Mouse (Mus musculus): Measurements from ENCODE around the gene Spindoc. TPM values are rescaled to one million over a fixed set of nuclear protein-coding genes. Genes with fewer than 3 reads are reported as not detected.
A peak's percentile ranks its signal among the peaks of the same experiment; 100 is the strongest.

Gene Spindoc
- 37.8 and 44.1 TPM in 2 replicates for polyA plus RNA-seq (2016; fragmentation: Nextera tagmentation; extraction: Ambion mirVana)

- Histone ChIP-seq H3K9me3 (replicated peaks) (peaks cover 3% of the 10 kb centered on the region; the same call in 1 of the 2 replicates), H3K36me3 (peaks cover 6% of the 10 kb centered on the region), H3K27me3 (no peaks in the 10 kb centered on the region), H3K4me3 (peak within 1 kb of the TSS; percentile 87), H3K9ac (peak within 1 kb of the TSS; percentile 95), H3K4me1 (peaks cover 42% of the 10 kb centered on the region), H3K4me2 (replicated peaks) (peak within 1 kb of the TSS; percentile 78), H3K27ac (peak within 1 kb of the TSS; percentile 94)
- ATAC-seq (ENCODE audit: low FRiP score) = peak; percentile 98
- WGBS = 1% methylated on average over 33 of the region's 52 CpGs
Observed at GRCm38 (mm10) chr19:7382903-7383865, at the start of gene Spindoc. Gene Spindoc (minus strand): TSS chr19:7382994.

GRCm38 (mm10) chr19:7425398-7425775 lies 42.6 kb upstream of the Spindoc start:
- no peak overlapping the region for H3K9ac ChIP-seq
- no peaks in the 10 kb centered on the region for H3K9me3 ChIP-seq (replicated peaks)
- no peak overlapping the region for H3K4me3 ChIP-seq
- WGBS = 48% methylated on average over 3 of the region's 3 CpGs
- H3K27me3 ChIP-seq = no peaks in the 10 kb centered on the region
- no peak for ATAC-seq (ENCODE audit: low FRiP score)
- peaks cover 84% of the 10 kb centered on the region for H3K36me3 ChIP-seq
- H3K27ac ChIP-seq = no peak overlapping the region
- H3K4me2 ChIP-seq (replicated peaks) = no peak overlapping the region
- H3K4me1 ChIP-seq = peaks cover 43% of the 10 kb centered on the region

GRCm38 (mm10) chr19:7424590-7425397 lies 42.0 kb upstream of the Spindoc start:
- Histone ChIP-seq H3K4me1 (peaks cover 49% of the 10 kb centered on the region), H3K4me3 (no peak overlapping the region), H3K9ac (peak overlapping the region; percentile 10; the same call in 1 of the 2 replicates), H3K36me3 (peaks cover 88% of the 10 kb centered on the region), H3K4me2 (replicated peaks) (0 out of 2 replicates have a peak overlapping the region, but pooled peaks have one; percentile 76), H3K27ac (peak overlapping the region; percentile 93), H3K9me3 (replicated peaks) (no peaks in the 10 kb centered on the region), H3K27me3 (no peaks in the 10 kb centered on the region)
- WGBS = 68% methylated on average over 8 of the region's 8 CpGs
- ATAC-seq (ENCODE audit: low FRiP score) = no peak

DNA sequence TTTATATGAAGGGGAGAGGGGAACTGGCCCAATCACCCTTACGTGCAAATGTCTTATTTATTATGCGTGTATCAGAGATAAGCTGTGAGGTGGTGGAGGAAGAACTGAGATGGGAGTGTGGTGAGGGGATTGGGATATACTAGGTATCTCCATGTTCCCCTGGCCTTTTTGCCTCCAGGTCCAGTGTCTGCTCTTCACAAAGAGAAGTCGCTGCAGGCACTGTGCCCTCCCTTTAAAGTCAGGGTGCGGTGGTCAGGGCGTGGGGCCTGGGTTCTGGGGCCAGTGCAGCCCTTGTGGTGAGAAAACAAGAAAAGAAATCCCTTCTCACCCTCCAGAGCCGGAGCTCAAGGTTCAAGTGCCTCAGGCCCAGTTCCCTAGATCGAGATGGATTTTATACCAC lies 41.3 kb upstream of the Spindoc start:
- ATAC-seq (ENCODE audit: low FRiP score) = no peak
- Histone ChIP-seq H3K27ac (peak overlapping the region; percentile 93), H3K36me3 (peaks cover 83% of the 10 kb centered on the region)

DNA sequence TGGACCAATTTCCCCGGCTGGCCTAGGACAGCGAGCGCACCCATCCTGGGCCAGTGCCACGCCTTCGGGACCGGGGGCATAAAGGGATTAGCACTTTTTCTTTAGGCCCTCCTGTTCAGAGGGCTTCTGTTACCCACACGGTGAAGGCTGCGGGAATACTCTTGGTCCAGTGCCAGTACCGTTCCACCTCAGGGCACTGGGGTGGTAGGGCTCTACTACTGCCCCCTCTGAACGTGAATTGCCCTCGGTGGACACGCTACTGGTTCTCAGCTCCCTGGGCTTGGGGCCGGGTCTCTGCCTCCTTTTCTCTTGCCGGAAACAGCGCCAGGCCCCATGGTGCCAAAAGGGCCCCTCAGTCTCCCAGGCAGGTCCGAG lies 40.8 kb upstream of the Spindoc start:
- peak overlapping the region; percentile 76 for H3K4me2 ChIP-seq (replicated peaks)
- peak overlapping the region; percentile 93 for H3K27ac ChIP-seq
- WGBS = 27% methylated on average over 16 of the region's 16 CpGs
- no peaks in the 10 kb centered on the region for H3K9me3 ChIP-seq (replicated peaks)
- H3K4me3 ChIP-seq = peak overlapping the region; percentile 89
- no peaks in the 10 kb centered on the region for H3K27me3 ChIP-seq
- ATAC-seq (ENCODE audit: low FRiP score) = peak; percentile 39
- H3K4me1 ChIP-seq = peaks cover 58% of the 10 kb centered on the region
- peak overlapping the region; percentile 80 for H3K9ac ChIP-seq
- peaks cover 80% of the 10 kb centered on the region for H3K36me3 ChIP-seq

More for the DNA sequence above, 41.3 kb upstream of the Spindoc start:
- peaks cover 56% of the 10 kb centered on the region for H3K4me1 ChIP-seq
- WGBS = 62% methylated on average over 7 of the region's 7 CpGs
- peak overlapping the region; percentile 53; the same call in 1 of the 2 replicates for H3K9ac ChIP-seq
- peak overlapping the region; percentile 89 for H3K4me3 ChIP-seq
- H3K4me2 ChIP-seq (replicated peaks) = peak overlapping the region; percentile 76
- H3K27me3 ChIP-seq = no peaks in the 10 kb centered on the region
- H3K9me3 ChIP-seq (replicated peaks) = no peaks in the 10 kb centered on the region

- Histone ChIP-seq H3K27me3 (no peaks in the 10 kb centered on the region), H3K4me2 (replicated peaks) (peak overlapping the region; percentile 76), H3K4me3 (peak overlapping the region; percentile 89), H3K9ac (peak overlapping the region; percentile 80), H3K27ac (peak overlapping the region; percentile 93), H3K4me1 (peaks cover 58% of the 10 kb centered on the region), H3K9me3 (replicated peaks) (no peaks in the 10 kb centered on the region), H3K36me3 (peaks cover 75% of the 10 kb centered on the region)
- WGBS = 17% methylated on average over 51 of the region's 51 CpGs
- ATAC-seq (ENCODE audit: low FRiP score) = peak; percentile 49
Observed at GRCm38 (mm10) chr19:7423028-7423655, 40.3 kb upstream of the Spindoc start.

DNA sequence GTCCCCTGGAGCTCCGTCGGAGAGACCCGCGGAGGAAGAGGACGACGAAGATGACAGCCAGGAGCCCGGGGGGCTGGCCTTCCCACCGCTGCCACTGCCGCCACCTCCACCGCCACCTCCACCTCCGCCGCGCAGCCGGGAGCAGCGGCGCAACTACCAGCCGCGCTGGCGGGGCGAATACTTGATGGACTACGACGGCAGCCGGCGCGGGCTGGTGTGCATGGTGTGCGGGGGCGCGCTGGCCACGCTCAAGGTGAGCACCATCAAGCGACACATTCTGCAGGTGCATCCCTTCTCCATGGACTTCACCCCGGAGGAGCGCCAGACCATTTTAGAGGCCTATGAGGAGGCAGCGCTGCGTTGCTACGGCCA lies 39.8 kb upstream of the Spindoc start:
- ATAC-seq (ENCODE audit: low FRiP score) = 0 out of 2 replicates have a peak, but pooled peaks have one; percentile 0
- no peaks in the 10 kb centered on the region for H3K27me3 ChIP-seq
- peak overlapping the region; percentile 89 for H3K4me3 ChIP-seq
- H3K4me1 ChIP-seq = peaks cover 58% of the 10 kb centered on the region
- peak overlapping the region; percentile 93 for H3K27ac ChIP-seq
- H3K9ac ChIP-seq = peak overlapping the region; percentile 80
- H3K4me2 ChIP-seq (replicated peaks) = peak overlapping the region; percentile 76
- H3K36me3 ChIP-seq = peaks cover 70% of the 10 kb centered on the region
- WGBS = 4% methylated on average over 33 of the region's 35 CpGs
- H3K9me3 ChIP-seq (replicated peaks) = no peaks in the 10 kb centered on the region

DNA sequence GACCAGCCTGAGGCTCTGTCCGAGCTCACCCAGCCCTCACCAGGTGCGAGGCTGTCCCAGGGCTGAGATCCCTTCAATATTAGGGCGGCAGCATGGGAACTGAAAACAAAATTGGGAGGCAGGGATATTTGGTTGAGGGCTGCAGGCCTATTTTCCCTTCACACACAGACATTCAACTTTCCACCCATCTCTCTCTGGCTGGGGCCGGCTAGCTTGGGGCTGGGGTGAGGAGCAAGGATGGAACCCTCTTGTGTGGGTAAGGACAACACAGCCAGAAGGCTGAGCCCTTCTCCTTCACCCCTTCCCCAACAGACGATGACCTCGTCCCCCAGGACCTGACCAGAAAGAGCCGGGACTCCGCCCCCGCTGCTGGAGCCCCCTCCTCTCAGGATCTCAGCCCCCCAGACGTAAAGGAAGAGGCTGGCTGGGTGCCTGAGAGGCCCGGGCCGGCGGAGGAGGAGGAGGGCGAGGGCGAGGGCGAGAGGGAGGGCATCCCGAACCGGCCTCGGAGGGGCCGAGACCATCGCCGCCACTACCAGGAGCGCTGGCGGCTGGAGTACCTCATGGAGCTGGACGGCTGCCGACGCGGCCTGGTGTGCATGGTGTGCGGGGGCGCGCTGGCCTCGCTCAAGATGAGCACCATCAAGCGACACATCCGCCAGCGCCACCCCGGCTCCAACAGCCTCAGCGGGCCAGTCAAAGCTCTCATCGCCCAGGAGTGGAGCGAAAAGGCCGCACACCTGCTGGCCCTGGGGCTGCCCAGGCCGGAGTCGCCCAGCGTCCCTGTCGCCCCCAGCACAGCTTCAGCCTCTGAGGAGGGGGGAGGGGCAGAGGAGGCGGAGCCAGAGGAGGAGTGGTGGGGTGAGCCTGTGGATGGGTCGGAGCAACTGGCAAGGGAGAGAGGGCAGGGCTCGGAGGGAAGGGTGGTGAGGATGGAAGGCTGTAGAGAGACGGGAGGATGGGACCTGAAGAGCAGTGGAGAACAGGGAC lies 39.1 kb upstream of the Spindoc start:
- H3K9me3 ChIP-seq (replicated peaks) = no peaks in the 10 kb centered on the region
- peak overlapping the region; percentile 80 for H3K9ac ChIP-seq
- no peaks in the 10 kb centered on the region for H3K27me3 ChIP-seq
- peaks cover 64% of the 10 kb centered on the region for H3K36me3 ChIP-seq
- peak overlapping the region; percentile 89 for H3K4me3 ChIP-seq
- 9% methylated on average over 42 of the region's 48 CpGs for WGBS
- peaks cover 58% of the 10 kb centered on the region for H3K4me1 ChIP-seq
- peak; percentile 44 for ATAC-seq (ENCODE audit: low FRiP score)
- peak overlapping the region; percentile 76 for H3K4me2 ChIP-seq (replicated peaks)
- H3K27ac ChIP-seq = peak overlapping the region; percentile 93

DNA sequence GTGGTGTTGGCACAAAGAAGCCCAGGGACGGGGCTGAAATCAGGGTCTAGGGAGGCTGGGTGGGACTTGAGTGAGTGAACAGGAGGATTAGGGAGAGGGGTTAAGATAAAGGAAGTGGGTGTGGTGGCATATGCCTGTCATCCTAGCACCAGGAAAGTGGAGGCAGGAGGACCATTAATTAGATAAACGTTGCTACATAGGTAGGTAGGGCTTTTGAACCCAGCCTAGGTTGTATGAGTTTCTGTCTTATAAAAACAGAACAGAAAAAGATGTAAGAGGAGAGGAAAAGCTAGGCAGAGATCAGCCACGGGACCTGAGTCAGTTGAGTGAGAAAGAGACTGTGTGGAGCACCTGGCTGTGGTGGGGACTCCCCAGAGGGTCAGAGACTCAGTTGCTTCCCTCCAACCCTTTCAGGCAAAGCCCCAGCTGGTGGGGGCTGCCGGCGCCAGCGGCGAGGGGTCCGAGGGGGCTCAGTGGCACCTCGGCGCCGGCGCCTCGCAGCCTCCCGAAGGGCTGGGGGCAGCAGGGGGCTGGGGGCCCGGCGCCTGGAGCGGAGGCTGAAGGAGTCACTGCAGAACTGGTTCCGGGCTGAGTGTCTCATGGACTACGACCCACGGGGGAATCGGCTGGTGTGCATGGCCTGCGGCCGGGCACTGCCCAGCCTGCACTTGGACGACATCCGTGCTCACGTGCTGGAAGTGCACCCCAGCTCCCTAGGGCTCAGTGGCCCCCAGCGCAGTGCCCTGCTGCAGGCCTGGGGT lies 38.2 kb upstream of the Spindoc start:
- peak overlapping the region; percentile 93 for H3K27ac ChIP-seq
- H3K9ac ChIP-seq = peak overlapping the region; percentile 80
- peaks cover 55% of the 10 kb centered on the region for H3K36me3 ChIP-seq
- 42% methylated on average over 27 of the region's 27 CpGs for WGBS
- no peaks in the 10 kb centered on the region for H3K27me3 ChIP-seq
- H3K4me2 ChIP-seq (replicated peaks) = peak overlapping the region; percentile 76
- peak overlapping the region; percentile 89 for H3K4me3 ChIP-seq
- H3K9me3 ChIP-seq (replicated peaks) = no peaks in the 10 kb centered on the region
- no peak for ATAC-seq (ENCODE audit: low FRiP score)
- H3K4me1 ChIP-seq = peaks cover 63% of the 10 kb centered on the region

DNA sequence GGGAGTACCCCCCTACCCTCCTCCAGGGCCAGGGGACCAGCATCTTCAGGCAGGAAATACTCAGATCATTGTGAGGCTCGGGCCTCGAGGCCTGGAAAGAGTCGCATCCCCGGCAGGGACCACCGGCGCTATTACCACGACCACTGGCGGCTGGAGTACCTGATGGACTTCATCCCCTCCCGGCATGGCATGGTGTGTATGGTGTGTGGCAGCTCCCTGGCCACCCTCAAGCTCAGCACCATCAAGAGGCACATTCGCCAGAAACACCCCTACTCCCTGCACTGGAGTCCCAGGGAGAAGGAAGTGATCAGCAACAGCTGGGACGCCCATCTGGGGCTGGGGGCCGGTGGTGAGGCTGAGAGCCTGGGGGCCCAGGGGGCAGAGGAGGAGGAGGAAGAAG lies 37.3 kb upstream of the Spindoc start:
- no peaks in the 10 kb centered on the region for H3K9me3 ChIP-seq (replicated peaks)
- H3K36me3 ChIP-seq = peaks cover 48% of the 10 kb centered on the region
- peak overlapping the region; percentile 89 for H3K4me3 ChIP-seq
- peaks cover 68% of the 10 kb centered on the region for H3K4me1 ChIP-seq
- 59% methylated on average over 12 of the region's 12 CpGs for WGBS
- peak overlapping the region; percentile 99 for H3K9ac ChIP-seq
- H3K4me2 ChIP-seq (replicated peaks) = peak overlapping the region; percentile 76
- H3K27me3 ChIP-seq = no peaks in the 10 kb centered on the region; the same call in 1 of the 2 replicates
- ATAC-seq (ENCODE audit: low FRiP score) = no peak
- H3K27ac ChIP-seq = peak overlapping the region; percentile 99
